In genomic region chr12:101819570-101819969, GRCm38 (mm10) we compare ENCODE assay signal across 7 mouse cellular contexts. TPM values are rescaled to one million over a fixed set of nuclear protein-coding genes. Genes with fewer than 3 reads are reported as not detected.
DNase-seq lines count a peak whose midpoint lies in the region; ATAC-seq and TF ChIP-seq lines count a peak whose summit lies in the region.

No protein-coding gene starts in this region.

- no peak for TF ChIP-seq POLR2A in lung, adult 2 months (IDR thresholded peaks at IDR 0.05; ENCODE audit: borderline replicate concordance, extremely low read depth, low read depth, low read length)

- peak overlapping the region; percentile 87; the same call in 1 of the 2 replicates for H3K27ac ChIP-seq in lung, postnatal 0 days (ENCODE audit: low read length)
- no peak overlapping the region for H3K27ac ChIP-seq in forebrain, embryonic 16.5 days (ENCODE audit: low read length)
- peak overlapping the region; percentile 96 for H3K27ac ChIP-seq in limb, embryonic 15.5 days
- H3K27ac ChIP-seq in stomach, embryonic 14.5 days (ENCODE audit: low read length), result no peak overlapping the region

- no peak for TF ChIP-seq CTCF in lung, postnatal 0 days (IDR thresholded peaks at IDR 0.05)
- TF ChIP-seq CTCF in lung, adult 2 months (IDR thresholded peaks at IDR 0.05; ENCODE audit: insufficient read depth, low read length), result no peak

- DNase-seq in lung, postnatal 0 days (ENCODE audit: low spot score), result no peak
- DNase-seq in lung, adult 2 months, result no peak
- DNase-seq in cerebellum, adult 11 months, result no peak
- no peak for DNase-seq in gastrocnemius, postnatal 14 days

- H3K27me3 ChIP-seq in lung, postnatal 0 days (replicated peaks; ENCODE audit: insufficient read depth, low read length), result no peaks in the 10 kb centered on the region
- 0 out of 2 replicates have a peak, but pooled peaks cover 13% of the 10 kb centered on the region for H3K27me3 ChIP-seq in forebrain, embryonic 16.5 days (replicated peaks; ENCODE audit: control insufficient read depth, insufficient read depth, low read length)
- H3K27me3 ChIP-seq in limb, embryonic 15.5 days, result no peaks in the 10 kb centered on the region
- H3K27me3 ChIP-seq in stomach, embryonic 14.5 days (ENCODE audit: control insufficient read depth, insufficient read depth, low read length), result no peaks in the 10 kb centered on the region

- no peak for TF ChIP-seq EP300 in lung, postnatal 0 days (IDR thresholded peaks at IDR 0.05)

- ATAC-seq in lung, postnatal 0 days, result no peak
- ATAC-seq in forebrain, embryonic 16.5 days, result no peak
- ATAC-seq in limb, embryonic 15.5 days (ENCODE audit: insufficient number of reproducible peaks, low FRiP score, low TSS enrichment, low read depth), result no peak
- no peak for ATAC-seq in stomach, embryonic 14.5 days (ENCODE audit: insufficient number of reproducible peaks, insufficient read depth, low FRiP score, low read depth)

- H3K9me3 ChIP-seq in lung, postnatal 0 days (ENCODE audit: low read length), result no peaks in the 10 kb centered on the region
- no peaks in the 10 kb centered on the region for H3K9me3 ChIP-seq in forebrain, embryonic 16.5 days (ENCODE audit: control insufficient read depth, low read length)
- H3K9me3 ChIP-seq in limb, embryonic 15.5 days, result no peaks in the 10 kb centered on the region
- no peaks in the 10 kb centered on the region for H3K9me3 ChIP-seq in stomach, embryonic 14.5 days (ENCODE audit: control insufficient read depth, low read depth, low read length)

- peak overlapping the region; percentile 92 for H3K4me2 ChIP-seq in lung, postnatal 0 days (replicated peaks; ENCODE audit: low read depth, low read length)
- peak overlapping the region; percentile 97 for H3K4me2 ChIP-seq in forebrain, embryonic 16.5 days (ENCODE audit: low read length)
- peak overlapping the region; percentile 87 for H3K4me2 ChIP-seq in limb, embryonic 15.5 days
- H3K4me2 ChIP-seq in stomach, embryonic 14.5 days (replicated peaks; ENCODE audit: low read depth, low read length), result peak overlapping the region; percentile 94

- H3K4me1 ChIP-seq in lung, postnatal 0 days (ENCODE audit: insufficient read depth, low read depth, low read length), result peaks cover 12% of the 10 kb centered on the region; the same call in 1 of the 2 replicates
- H3K4me1 ChIP-seq in lung, adult 2 months (ENCODE audit: control insufficient read depth, insufficient read depth, low read length), result no peaks in the 10 kb centered on the region
- H3K4me1 ChIP-seq in forebrain, embryonic 16.5 days (replicated peaks; ENCODE audit: control insufficient read depth, insufficient read depth, low read length), result peaks cover 14% of the 10 kb centered on the region
- H3K4me1 ChIP-seq in limb, embryonic 15.5 days, result peaks cover 23% of the 10 kb centered on the region
- peaks cover 5% of the 10 kb centered on the region; the same call in 1 of the 2 replicates for H3K4me1 ChIP-seq in stomach, embryonic 14.5 days (ENCODE audit: control insufficient read depth, insufficient read depth, low read length)

- H3K36me3 ChIP-seq in lung, postnatal 0 days (ENCODE audit: insufficient read depth, low read length), result no peaks in the 10 kb centered on the region
- H3K36me3 ChIP-seq in forebrain, embryonic 16.5 days (ENCODE audit: control insufficient read depth, insufficient read depth), result no peaks in the 10 kb centered on the region
- no peaks in the 10 kb centered on the region for H3K36me3 ChIP-seq in limb, embryonic 15.5 days
- H3K36me3 ChIP-seq in stomach, embryonic 14.5 days (ENCODE audit: control insufficient read depth, insufficient read depth, low read length), result no peaks in the 10 kb centered on the region

- peak overlapping the region; percentile 55 for H3K4me3 ChIP-seq in lung, postnatal 0 days (ENCODE audit: low read depth, low read length)
- H3K4me3 ChIP-seq in lung, adult 2 months (replicated peaks; ENCODE audit: extremely low read depth, low read depth, low read length), result no peak overlapping the region
- H3K4me3 ChIP-seq in forebrain, embryonic 16.5 days (replicated peaks; ENCODE audit: low read length), result peak overlapping the region; percentile 59
- H3K4me3 ChIP-seq in limb, embryonic 15.5 days, result peak overlapping the region; percentile 55
- peak overlapping the region; percentile 44 for H3K4me3 ChIP-seq in stomach, embryonic 14.5 days (ENCODE audit: low read depth, low read length)

- intact Hi-C loops in gastrocnemius, postnatal 14 days (cut with DNase I; ENCODE audit: low total_unique reads), result no loop called here

- WGBS in lung, postnatal 0 days, result 35% methylated on average over 9 of the region's 9 CpGs
- 39% methylated on average over 9 of the region's 9 CpGs for WGBS in lung, adult 2 months
- WGBS in forebrain, embryonic 16.5 days, result 37% methylated on average over 9 of the region's 9 CpGs
- WGBS in limb, embryonic 15.5 days, result 31% methylated on average over 9 of the region's 9 CpGs
- 42% methylated on average over 9 of the region's 9 CpGs for WGBS in stomach, embryonic 14.5 days

- peak overlapping the region; percentile 41; the same call in 1 of the 2 replicates for H3K9ac ChIP-seq in lung, postnatal 0 days (replicated peaks; ENCODE audit: low read depth)
- H3K9ac ChIP-seq in forebrain, embryonic 16.5 days (replicated peaks; ENCODE audit: low read depth, low read length), result no peak overlapping the region
- H3K9ac ChIP-seq in limb, embryonic 15.5 days, result no peak overlapping the region
- H3K9ac ChIP-seq in stomach, embryonic 14.5 days (replicated peaks; ENCODE audit: low read depth, low read length), result peak overlapping the region; percentile 15; the same call in 1 of the 2 replicates

RNA-seq across cellular contexts. Expression of gene Fbln5, which starts 0.7 kb away (rescaled TPM):
- polyA plus RNA-seq in lung, postnatal 0 days (2015; fragmentation: Nextera tagmentation; extraction: Ambion mirVana), result 408 and 420 TPM in 2 replicates
- 126 and 133 TPM in 2 replicates for polyA plus RNA-seq in lung, adult 2 months (2012; rRNA removed)
- 7.9 and 13.5 TPM in 2 replicates for polyA plus RNA-seq in forebrain, embryonic 16.5 days (2015; fragmentation: Nextera tagmentation; extraction: Ambion mirVana)
- 220 and 222 TPM in 2 replicates for polyA plus RNA-seq in limb, embryonic 15.5 days (2015; fragmentation: Nextera tagmentation; extraction: Ambion mirVana)
- polyA plus RNA-seq in stomach, embryonic 14.5 days (2014; fragmentation: Nextera tagmentation; extraction: Ambion mirVana), result 50.6 and 52.4 TPM in 2 replicates
- 10 to 100 TPM; 34.2 to 39.6 TPM for total RNA-seq in gastrocnemius, postnatal 14 days (2021)

Comparison
In these comparisons a context has a peak if more than half of its experiments do, and no peak if none do; other contexts are left out.
1. H3K27ac ChIP-seq: peak in lung, postnatal 0 days (single experiment) and limb, embryonic 15.5 days (single experiment); none in forebrain, embryonic 16.5 days (single experiment) and stomach, embryonic 14.5 days (single experiment).
2. H3K9ac ChIP-seq: peak in lung, postnatal 0 days (single experiment) and stomach, embryonic 14.5 days (single experiment); none in forebrain, embryonic 16.5 days (single experiment) and limb, embryonic 15.5 days (single experiment).
3. Peak in every context shown above with its lines, with median percentiles within 50 percentile points of each other: H3K4me2 ChIP-seq.